Mouse (Mus musculus) lung, adult 18-20 months (tissue): Measurements from ENCODE around the gene Vmn1r205.
"Not testable (repeated sequence)": the region's sequence is repeated elsewhere in the genome, so short reads cannot be mapped to it uniquely, and the experiment has no call there.

ENCODE experiments used
- DNase-seq, 2 experiments: peaks; one replicate each; pipeline ENCODE4 v3.0.0; 2022; ENCODE audit warnings: mixed read lengths in 2 of 2

The Vmn1r205 gene

DNA sequence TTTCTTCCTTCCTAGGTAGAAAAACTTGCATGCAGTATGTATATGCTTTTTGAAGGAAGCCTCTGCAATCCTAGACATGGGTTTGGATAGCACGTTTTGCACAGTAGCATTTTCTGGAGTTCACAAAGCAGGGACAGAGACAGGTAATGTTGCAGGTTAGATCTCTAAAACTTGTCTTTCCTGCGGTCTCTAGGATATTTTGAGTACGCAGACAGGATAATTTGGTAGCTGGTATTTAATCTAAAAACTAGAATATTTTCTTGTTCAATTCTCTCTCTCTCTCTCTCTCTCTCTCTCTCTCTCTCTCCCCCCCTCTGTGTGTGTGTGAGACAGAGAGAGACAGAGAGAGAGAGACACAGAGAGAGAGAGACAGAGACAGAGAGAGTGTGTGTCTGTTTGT, at the start of gene Vmn1r205:
TSS of gene Vmn1r205 (minus strand) at position 101 of the 400 bp plus-strand sequence.
- DNase-seq, result no peak

DNA sequence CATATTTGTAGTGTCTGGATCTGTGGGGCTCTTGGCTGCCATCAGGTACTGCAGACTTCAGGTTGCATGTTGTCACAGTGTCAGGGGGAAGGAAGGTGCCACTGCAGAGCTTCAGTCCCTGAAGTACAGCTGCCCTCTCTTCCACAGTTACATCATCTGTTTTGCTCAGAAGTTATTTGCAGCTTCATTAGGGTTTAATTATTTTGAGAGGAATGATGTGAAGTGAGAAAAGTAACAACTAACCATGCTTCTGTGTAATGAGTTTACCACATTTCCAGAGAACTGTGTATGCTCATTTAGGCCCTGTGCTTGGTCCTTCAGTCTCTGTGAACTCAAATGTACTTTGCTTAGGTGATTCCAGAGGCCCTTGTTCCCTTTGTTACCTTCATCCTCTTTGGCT, 31.4 kb upstream of the Vmn1r205 start, which contains the start of gene Vmn1r206:
TSS of gene Vmn1r206 (minus strand) at position 101 of the 400 bp plus-strand sequence.
- not testable (repeated sequence) for DNase-seq

DNA sequence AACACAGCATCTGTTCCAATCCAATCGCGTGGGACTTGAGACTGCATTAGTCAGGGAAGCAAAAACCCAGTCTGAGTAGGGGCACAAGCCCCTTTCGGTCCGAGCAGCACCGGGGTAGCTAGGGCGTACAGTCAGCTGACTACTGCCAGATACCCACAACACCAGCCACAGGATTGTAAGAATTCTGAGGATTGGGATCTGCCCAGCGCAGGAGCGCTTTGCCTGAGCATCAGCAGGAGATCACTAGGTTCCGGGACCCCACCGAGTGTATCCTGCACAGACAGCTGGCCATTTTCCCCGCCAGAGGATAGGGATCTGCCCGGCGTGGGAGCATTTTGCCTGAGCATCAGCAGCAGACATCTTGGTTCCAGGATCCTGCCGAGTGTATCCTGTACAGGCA, 9.5 kb downstream of the Vmn1r205 start:
- not testable (repeated sequence) for DNase-seq

DNA sequence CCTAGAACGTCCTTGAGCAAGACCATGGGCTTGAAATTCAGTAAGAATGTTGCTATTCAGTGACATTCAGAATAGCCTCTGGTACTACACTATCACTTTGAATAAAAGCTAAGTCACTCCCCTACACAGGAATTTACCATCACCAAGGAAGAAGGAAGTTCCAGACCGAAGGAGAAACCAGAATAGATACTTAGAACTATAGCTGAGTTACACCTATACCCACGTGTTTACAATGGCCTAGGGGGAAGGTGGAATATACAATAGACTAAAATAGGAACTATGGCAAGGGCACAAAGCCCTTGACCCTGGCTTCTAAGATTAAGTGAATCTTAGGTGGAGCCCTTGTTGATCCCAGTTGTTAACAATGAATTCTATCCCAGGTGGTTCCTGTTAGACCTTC, 17.9 kb downstream of the Vmn1r205 start:
- not testable (repeated sequence) for DNase-seq

DNA sequence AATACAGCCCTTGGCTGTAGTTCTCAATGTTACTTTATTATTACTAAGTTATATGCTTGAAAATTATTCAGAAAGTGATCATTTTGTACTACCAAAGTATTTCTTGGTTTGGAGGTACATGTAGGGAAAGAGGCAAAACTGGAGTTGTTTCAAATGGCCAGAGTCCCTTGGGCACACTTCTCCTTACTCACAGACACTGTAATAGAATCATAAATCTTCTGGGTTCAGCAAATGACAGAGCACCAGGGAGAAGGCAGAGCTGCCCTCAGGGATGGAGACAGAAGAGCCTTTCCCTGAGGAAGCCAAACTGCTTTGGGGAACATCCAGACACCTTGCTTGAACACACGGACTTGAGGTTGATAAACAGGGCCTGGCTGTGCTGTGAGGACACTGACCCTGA, 39.9 kb downstream of the Vmn1r205 start, which contains the start of gene Vmn1r204:
TSS of gene Vmn1r204 (plus strand) at position 301 of the 400 bp plus-strand sequence.
- DNase-seq, result not testable (repeated sequence)
